Mouse (Mus musculus): Measurements from ENCODE around the gene Alpl.

DNA sequence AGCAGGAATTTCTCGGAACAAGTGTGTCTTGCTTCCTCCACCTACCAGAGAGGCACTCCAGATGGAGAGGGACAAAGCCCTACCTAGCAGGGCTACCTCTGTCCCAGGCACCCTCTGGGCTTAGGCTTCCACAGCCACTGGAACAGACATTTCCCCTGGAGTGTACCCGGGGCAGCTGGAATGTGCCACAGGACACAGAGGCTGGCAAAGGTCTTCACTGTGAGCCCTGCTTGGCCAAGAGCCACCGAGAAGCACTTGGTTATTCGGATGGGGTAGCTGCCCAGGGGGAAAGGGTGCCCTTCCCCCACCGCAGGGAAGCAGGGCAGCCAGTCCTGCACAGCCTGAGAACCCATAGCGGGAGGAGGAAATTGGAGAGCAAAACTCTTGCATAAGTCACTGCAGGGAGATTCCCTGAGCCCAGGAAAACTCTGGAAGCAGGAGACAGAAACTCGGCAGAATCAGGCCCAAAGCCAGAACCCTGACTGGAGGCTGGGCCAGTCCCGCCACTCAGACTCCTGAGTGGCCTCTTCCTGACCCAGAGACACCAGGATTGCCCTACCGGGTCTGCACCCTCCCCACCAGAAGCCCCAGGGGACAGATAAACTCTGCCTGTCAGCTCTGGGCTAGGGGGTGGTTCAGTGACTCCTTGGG lies 12.5 kb downstream of the Alpl start:
- TF ChIP-seq CTCF (IDR thresholded peaks at IDR 0.05; ENCODE audit: low read depth) (no peak), EP300 (IDR thresholded peaks at IDR 0.05; ENCODE audit: low read depth) (no peak)

Measured in liver, embryonic 14.5 days (tissue).